Mouse (Mus musculus): Measurements from ENCODE around the gene Ushbp1. TPM values are rescaled to one million over a fixed set of nuclear protein-coding genes. Genes with fewer than 3 reads are reported as not detected.

Gene Ushbp1
- total and polyA plus RNA-seq, 3 experiments, result 0.04 to 0.07 TPM; not detected in 1

GRCm38 (mm10) chr8:71383396-71383795 is 12.2 kb downstream of the Ushbp1 start:
- Histone ChIP-seq H3K9me3 (replicated peaks; ENCODE audit: insufficient read depth, low read length) (no peaks in the 10 kb centered on the region), H3K27me3 (ENCODE audit: control insufficient read depth in 1 of 2, insufficient read depth in 2 of 2, low read length in 2 of 2) (no peaks in the 10 kb centered on the region), H3K36me3 (ENCODE audit: control insufficient read depth in 1 of 2, insufficient read depth in 2 of 2, low read length in 2 of 2) (peaks cover 0 to 2% of the 10 kb centered on the region in 2 experiments; a peak in 1 of 4 replicates), H3K27ac (ENCODE audit: control insufficient read depth, low read depth, low read length) (no peak overlapping the region), H3K4me1 (ENCODE audit: control insufficient read depth in 1 of 2, insufficient read depth in 2 of 2, low read length in 2 of 2) (peaks cover 0 to 15% of the 10 kb centered on the region in 2 experiments; a peak in 3 of 4 replicates), H3K79me2 (ENCODE audit: control insufficient read depth, insufficient read depth, low read length, poor library complexity) (peaks cover 10% of the 10 kb centered on the region), H3K4me3 (ENCODE audit: control insufficient read depth in 1 of 2, insufficient read depth in 1 of 2, low read depth in 2 of 2, low read length in 2 of 2) (no peak overlapping the region), H3K9ac (ENCODE audit: control insufficient read depth, low read depth, low read length, poor library complexity, severe bottlenecking) (no peak overlapping the region)
- DNase-seq (ENCODE audit: low read depth, low spot score), result no peak
- no peak for TF ChIP-seq NELFE (IDR thresholded peaks at IDR 0.05; ENCODE audit: low read depth, low read length)
- TF ChIP-seq CTCF (IDR thresholded peaks at IDR 0.05 in 2 of 3, conservative IDR thresholded peaks at IDR 0.05 in 1 of 3; ENCODE audit: control insufficient read depth in 1 of 3, insufficient read depth in 1 of 3, low read depth in 2 of 3, low read length in 3 of 3, poor library complexity in 1 of 3, severe bottlenecking in 1 of 3), result no peak
- TF ChIP-seq MAFK (IDR thresholded peaks at IDR 0.05; ENCODE audit: borderline replicate concordance, low read depth, low read length), result no peak
- no peak for TF ChIP-seq ZC3H11A (IDR thresholded peaks at IDR 0.05; ENCODE audit: low read depth, low read length)
- no peak for TF ChIP-seq GATA1 (IDR thresholded peaks at IDR 0.05; ENCODE audit: low read depth, low read length)
- no peak for TF ChIP-seq UBTF (IDR thresholded peaks at IDR 0.05; ENCODE audit: borderline replicate concordance, insufficient read depth, low read depth, low read length)
- TF ChIP-seq ZMIZ1 (IDR thresholded peaks at IDR 0.05; ENCODE audit: low read depth, low read length), result no peak
- TF ChIP-seq POLR2A (IDR thresholded peaks at IDR 0.05; ENCODE audit: control insufficient read depth in 1 of 2, insufficient read depth in 1 of 2, low read depth in 1 of 2, low read length in 2 of 2, poor library complexity in 1 of 2), result no peak
- TF ChIP-seq ZNF384 (IDR thresholded peaks at IDR 0.05; ENCODE audit: low read depth, low read length), result no peak
- no peak for TF ChIP-seq JUND (IDR thresholded peaks at IDR 0.05; ENCODE audit: low read depth, low read length)
- TF ChIP-seq CHD2 (IDR thresholded peaks at IDR 0.05; ENCODE audit: low read length), result no peak
- TF ChIP-seq MEF2A (IDR thresholded peaks at IDR 0.05; ENCODE audit: extremely low read depth, insufficient replicate concordance, low read depth, low read length, poor library complexity, severe bottlenecking), result no peak
- no peak for TF ChIP-seq MAZ (IDR thresholded peaks at IDR 0.05; ENCODE audit: low read depth, low read length)
- TF ChIP-seq EP300 (IDR thresholded peaks at IDR 0.05; ENCODE audit: low read depth in 1 of 2, low read length in 2 of 2), result no peak
- no peak for TF ChIP-seq USF2 (IDR thresholded peaks at IDR 0.05; ENCODE audit: borderline replicate concordance in 1 of 2, insufficient read depth in 1 of 2, low read depth in 1 of 2, low read length in 2 of 2)
- TF ChIP-seq SMC3 (IDR thresholded peaks at IDR 0.05; ENCODE audit: low read depth, low read length), result no peak
- TF ChIP-seq E2F4 (IDR thresholded peaks at IDR 0.05; ENCODE audit: borderline replicate concordance, low read depth, low read length), result no peak
- TF ChIP-seq HCFC1 (IDR thresholded peaks at IDR 0.05; ENCODE audit: low read depth, low read length), result no peak
- TF ChIP-seq SIN3A (IDR thresholded peaks at IDR 0.05; ENCODE audit: low read length), result no peak
- TF ChIP-seq TAL1 (IDR thresholded peaks at IDR 0.05; ENCODE audit: low read length), result no peak

All from MEL (cell line).